Mouse (Mus musculus) telencephalon, adult 2 months (tissue): Measurements from ENCODE around the gene Cfap74.

Experiments used
- DNase-seq: peaks from one replicate; pipeline ENCODE4 v3.0.0-alpha.2; 2011; ENCODE audit warnings: low read depth, low spot score

Gene Cfap74

GRCm38 (mm10) chr4:155409058-155409776 is at the start of gene Cfap74:
Gene Cfap74 (plus strand): TSS chr4:155409190.
- peak; percentile 87 for DNase-seq

GRCm38 (mm10) chr4:155359560-155360464 is 49.2 kb upstream of the Cfap74 start:
- no peak for DNase-seq

DNA sequence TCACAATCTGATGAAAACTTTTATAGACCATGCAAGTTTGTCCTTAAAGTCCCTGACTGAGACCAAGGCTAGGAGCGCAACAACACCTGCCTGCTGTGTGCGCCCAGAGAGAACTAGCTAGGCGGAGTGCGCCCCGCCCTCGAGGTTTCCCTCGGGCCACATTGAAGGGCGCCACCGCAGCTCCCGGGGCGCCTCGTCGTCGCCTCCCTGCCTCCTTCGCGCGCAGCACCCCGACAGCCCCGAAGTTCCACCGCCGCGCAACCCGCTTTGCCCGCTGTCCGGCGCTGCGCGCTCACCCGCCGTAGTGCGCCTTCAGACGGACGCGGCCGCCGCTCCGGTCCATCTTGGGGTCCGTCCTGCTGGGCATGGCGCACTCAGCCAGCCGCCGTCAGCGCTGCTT is 48.1 kb upstream of the Cfap74 start:
- no peak for DNase-seq

DNA sequence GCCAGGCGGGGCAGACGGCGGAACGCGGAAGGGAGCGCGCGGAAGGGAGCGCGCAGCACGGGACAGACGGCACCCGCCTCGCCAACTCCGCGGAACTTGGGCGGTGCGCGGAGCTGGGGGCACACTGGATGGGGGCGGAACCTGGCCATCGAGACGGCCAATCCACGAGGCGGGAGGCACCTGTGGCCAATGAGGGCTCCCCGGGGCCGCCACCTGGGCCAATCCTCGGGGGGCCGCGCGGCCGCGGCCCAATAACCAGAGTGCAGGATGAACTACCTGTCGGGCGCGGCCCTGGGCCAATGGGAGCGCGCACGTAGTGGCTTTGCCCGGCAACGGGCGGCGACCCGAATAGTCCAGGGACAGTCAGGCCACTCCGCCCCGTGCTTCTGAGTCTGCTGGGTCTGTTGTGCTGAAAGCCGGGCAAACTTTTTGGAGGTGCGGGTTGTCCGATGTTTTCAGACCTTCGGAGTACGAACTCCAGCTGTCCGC is 47.6 kb upstream of the Cfap74 start, which contains the start of gene Prkcz:
Prkcz (minus strand) TSS at position 59 of the 489 bp plus-strand sequence.
- no peak for DNase-seq

GRCm38 (mm10) chr4:155362443-155362842 is 46.5 kb upstream of the Cfap74 start:
- no peak for DNase-seq

- DNase-seq, result no peak
These were observed 42.2 kb upstream of the Cfap74 start for GRCm38 (mm10) chr4:155366784-155367183.

DNA sequence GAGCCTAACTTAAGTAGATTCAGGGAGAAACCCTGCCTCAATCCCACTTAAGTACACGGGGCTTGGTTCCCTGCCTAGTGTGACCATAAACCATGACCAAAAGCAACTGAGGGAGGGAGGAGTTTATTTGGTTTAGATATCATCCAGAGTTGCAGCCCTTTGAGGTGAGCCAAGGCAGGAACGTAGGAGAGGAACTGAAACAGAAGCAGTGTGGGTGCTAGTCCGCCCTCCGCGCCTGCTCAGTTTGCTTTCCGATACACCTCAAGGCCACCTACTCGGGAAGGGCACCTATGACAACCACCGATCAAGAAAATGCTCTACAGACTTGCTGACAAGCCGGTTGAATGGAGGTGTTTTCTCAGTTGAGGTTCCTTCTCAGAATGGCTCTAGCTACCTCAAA is 41.3 kb upstream of the Cfap74 start:
- no peak for DNase-seq

DNA sequence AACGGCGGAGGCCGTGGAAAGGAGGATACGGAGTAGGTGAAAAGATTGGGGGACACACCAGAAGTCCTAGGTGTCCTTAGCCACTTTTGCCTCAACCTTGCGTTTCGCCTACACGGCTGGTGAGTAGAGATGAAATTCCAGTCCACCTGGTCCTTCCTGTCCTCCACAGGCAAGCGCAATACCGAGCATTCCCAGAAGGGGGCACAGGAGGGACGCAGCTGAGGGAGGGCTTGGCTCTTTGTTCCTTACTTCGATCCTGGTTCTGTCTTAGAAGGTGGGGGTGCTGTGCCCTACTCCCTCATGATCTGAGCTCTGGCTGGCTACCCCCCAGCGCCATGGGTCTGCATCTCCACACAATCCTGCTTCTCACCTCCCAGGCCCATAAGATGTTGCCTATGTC is 40.3 kb upstream of the Cfap74 start:
- DNase-seq, result no peak

DNA sequence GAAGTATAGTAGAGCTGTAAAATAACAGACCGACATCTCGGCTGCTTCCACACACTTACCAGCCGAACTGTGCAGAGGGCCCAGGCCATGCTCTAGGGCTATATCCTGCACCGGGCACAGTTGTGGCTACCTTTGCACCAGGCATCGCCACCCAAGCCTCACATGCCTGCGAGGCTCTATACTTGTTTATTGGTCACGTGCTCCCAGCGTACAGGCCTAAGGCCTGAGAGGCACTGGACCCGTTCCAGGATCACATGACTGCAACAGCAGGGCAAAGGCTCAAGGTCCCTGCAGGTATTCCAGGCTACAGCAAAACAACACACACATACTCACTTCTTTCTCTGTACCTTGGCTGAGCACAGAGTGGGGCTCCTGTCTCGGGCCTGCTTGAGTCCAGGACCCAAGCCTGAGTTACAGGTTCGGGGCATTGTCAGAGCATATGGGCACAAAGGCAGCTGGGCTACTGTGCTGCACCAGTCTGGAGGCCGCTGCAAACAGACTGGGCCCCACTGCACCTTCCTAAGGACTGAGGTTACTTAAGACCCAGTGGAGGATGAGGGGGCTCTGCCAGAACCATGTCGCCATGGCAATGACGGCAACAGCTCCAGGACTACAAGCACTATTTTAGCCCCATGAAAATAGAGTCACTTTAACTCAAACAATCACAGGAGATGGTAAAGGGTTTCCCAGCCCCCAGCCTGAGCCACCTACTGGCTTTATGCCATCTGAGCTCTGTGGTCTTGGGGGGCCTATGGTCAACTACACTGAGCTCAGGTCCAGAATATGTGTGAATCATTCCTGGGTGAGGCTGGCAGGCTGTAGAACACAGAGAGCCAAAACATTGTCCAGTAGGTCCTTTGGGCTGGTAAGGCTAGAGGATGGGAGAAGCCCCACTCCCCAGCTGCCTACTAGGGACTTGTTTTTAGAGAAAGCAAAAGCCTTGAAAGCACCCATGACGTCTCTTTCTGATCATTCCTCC is 38.0 kb upstream of the Cfap74 start:
- no peak for DNase-seq

DNA sequence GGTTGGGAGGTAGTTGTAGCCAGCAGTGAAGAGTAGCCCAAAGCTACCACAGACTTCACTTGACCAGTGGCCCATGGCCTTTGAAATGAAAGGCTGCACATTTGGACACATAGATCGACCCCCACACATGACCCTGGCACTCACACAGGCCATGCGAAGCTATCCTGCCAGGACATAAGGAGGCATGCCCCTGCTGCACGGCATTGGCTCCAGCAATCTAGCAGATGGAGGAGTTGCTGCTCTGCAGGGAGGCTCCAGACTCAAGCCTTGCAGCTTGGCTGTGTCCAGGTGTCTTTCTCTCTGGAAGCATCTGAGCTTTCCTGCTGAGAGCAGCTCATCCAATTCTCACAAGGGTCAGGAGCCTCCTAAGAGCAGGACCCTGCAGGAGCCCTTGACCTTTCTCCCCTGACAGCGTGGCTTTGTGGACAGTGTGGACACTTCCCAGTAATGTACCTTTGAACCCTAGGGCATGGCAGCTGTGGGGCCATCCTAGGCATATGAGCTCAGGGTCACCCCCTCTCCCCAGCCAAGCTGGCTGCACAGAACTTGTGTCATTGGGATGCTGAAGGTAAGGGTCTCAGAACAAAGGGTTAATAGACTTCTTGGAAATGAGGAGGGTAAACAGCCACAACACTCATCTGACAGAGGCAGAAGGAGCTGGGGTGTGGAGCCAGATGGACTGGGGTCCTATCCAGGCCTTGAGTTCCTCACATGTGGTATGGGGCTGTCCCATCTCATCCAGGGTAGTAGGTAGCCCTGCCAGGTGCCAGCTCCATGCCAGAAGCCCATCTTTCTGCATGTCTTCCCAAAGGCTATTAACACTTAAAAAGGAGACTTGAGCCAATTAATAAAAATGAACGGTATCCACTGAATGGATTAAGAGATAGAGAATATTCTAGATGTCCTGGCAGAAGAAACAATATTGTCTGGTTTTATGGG is 36.9 kb upstream of the Cfap74 start:
- no peak for DNase-seq

DNA sequence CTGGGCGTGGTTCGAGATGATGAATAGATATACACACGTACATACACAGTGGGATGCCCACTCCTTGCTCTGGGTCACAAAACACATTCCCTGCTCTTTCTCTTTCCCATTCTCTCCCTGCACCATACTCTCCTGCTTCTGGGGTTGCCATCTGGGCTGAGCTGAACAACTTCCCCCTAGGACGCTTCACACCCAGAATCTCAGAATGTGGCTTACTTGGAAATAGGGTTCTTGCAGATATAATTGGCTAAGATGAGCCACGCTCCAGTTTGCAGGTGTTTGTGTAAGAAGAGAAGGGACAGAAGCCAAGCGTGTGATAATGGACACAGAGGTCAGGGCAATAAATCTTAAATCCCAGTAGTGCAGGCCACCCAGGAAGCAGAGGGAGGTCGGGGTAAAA is 27.0 kb upstream of the Cfap74 start:
- peak; percentile 50 for DNase-seq

DNA sequence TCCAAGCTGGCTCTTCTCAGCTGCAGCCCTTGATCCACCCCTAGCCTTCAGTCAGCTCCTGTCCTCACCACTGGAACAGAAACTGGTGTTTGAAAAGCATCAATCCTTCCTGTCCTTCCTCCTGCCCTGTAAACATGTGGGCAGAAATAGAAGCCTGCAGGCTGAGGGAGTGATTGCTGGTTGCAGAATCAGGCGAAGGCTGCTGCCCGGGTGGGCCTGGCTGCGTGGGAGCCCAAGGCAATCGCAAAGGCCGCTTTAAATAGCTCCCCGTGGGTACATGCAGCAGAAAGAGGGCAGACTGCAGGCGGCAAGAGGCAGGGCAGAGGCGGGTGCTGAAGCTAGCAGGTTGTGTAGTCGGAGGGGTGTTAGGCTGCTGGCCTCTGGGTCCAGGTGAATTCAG is 26.2 kb upstream of the Cfap74 start:
- DNase-seq, result peak; percentile 87

GRCm38 (mm10) chr4:155383326-155383725 is 25.7 kb upstream of the Cfap74 start:
- DNase-seq, result no peak

DNA sequence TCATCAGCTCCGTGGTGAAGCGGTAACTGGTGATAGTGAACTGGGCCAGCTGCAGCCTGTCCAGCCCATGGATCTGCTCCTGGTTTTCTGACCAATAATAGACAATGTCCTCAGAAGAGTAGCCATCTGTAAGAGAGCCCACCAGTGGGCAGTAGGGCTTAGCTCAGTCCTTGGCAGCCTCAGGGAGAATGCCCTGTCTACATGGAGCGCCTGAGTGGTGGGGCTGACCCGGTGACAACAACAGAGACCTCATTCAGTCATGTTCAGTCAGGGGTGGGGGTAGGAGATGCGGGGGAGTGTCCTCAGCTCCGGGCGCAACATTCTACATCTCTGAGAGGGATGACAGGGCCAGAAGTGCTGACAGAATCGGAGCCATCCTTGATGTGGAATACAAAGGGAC is 21.8 kb upstream of the Cfap74 start:
- DNase-seq, result no peak

- peak; percentile 85 for DNase-seq
These were observed 13.5 kb upstream of the Cfap74 start for GRCm38 (mm10) chr4:155395471-155395870.

DNA sequence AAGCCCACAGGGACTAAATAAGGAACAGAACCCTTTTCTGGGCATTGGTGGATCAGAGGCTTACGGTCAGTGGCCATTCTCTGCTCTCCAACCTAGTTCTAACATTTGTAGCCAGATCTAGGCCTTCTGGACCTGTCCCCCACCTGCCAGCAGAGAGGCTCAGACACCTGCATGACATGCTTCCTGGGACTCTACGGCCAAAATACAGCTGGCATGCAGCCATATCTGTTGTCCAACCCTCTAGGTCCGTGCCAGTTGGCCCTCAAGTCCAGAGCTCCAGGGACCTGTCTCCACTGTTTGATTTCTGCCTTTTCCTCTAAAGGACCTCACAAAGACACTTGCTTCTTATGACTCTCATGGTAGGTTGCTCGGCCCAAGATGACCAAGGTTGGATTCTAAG is 12.2 kb upstream of the Cfap74 start:
- no peak for DNase-seq

- DNase-seq, result no peak
These were observed 11.3 kb upstream of the Cfap74 start, which contains the start of gene Gabrd for GRCm38 (mm10) chr4:155397511-155398221. Gene Gabrd (minus strand): TSS chr4:155398112.

DNA sequence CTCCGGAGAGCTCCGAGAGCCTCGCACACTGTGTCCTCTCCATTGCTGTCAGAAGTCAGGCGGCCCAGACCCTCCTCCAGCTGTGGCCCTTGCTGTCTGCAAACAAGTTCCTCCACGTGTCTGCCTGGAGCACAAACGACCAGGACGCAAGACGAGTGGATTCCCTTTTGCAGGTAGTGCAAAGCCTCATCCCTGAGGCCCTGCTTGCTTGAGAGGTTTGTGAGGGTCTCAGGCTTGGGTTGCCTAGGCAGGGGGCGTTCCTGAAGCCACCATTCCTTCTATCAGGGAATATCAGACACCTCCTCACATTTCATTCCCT is 10.8 kb upstream of the Cfap74 start:
- DNase-seq, result no peak

DNA sequence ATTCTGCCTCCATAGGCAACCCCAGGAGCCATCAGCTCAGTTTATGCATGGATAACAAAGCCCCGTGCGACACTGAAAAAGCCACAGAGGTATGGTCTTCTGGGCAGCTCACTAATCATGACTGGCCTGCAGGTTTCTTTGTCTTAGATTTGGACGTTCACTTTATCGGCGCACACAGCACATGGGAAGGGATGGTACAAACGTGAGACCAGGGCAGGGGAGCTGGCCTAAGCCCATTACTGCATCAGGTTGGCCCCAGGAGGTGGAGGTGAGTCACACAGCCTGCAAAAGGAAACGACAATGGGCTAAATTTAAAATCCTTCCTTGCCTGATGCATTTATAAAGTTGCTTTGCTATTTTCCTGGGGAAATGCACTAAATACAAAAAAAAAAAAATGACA is 7.9 kb upstream of the Cfap74 start:
- no peak for DNase-seq

- no peak for DNase-seq
These were observed 6.5 kb upstream of the Cfap74 start for GRCm38 (mm10) chr4:155402489-155402888.
